Mouse (Mus musculus) liver, embryonic 14.5 days (tissue): Measurements from ENCODE around the gene Ttyh3.

Experiments used
- CTCF ChIP-seq: IDR thresholded peaks from 2 replicates; pipeline ENCODE4 v1.5.1; 2016; ENCODE audit warnings: antibody characterized with exemption, low read depth, control low read depth
- EP300 ChIP-seq: IDR thresholded peaks from 2 replicates; pipeline ENCODE4 v1.6.1; 2016; ENCODE audit warnings: antibody characterized with exemption, low read depth

GRCm38 (mm10) chr5:140695987-140696386 lies 47.2 kb upstream of the Ttyh3 start:
- no peak for TF ChIP-seq EP300
- TF ChIP-seq CTCF: no peak
